8 mouse cellular contexts compared by ENCODE assay signal in the genomic region with DNA sequence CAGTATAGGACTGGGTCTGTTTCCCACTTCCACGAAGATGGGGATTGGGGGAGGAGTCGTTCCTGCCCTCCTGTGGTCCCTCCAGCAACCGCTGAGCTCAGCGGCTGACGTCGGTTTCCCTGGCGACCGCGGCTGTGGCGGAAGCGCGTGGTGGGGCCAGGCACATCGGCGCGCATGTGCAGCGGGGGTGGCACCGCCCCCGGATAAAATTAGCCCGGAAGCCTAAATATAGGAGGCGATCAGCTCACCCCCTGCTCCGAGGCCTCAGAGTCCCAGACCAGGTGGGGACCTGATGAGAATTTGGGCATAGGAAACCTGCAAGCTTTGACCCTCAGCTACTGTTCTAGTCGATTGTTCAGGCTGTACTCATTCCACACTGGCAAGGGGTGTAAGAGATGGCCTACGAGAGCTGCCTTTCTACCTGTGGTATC. TPM values are rescaled to one million over a fixed set of nuclear protein-coding genes. Genes with fewer than 3 reads are reported as not detected.
DNase-seq lines count a peak whose midpoint lies in the region; ATAC-seq lines count a peak whose summit lies in the region.

No protein-coding gene starts in this region.

- H3K4me2 ChIP-seq in hindbrain, embryonic 11.5 days (replicated peaks; ENCODE audit: low read depth, low read length) = peak overlapping the region; percentile 90

- H3K36me3 ChIP-seq in hindbrain, embryonic 11.5 days (ENCODE audit: control insufficient read depth, insufficient read depth, low read length) = no peaks in the 10 kb centered on the region

- H3K27me3 ChIP-seq in hindbrain, embryonic 11.5 days (ENCODE audit: control insufficient read depth, insufficient read depth, low read length) = no peaks in the 10 kb centered on the region

- WGBS in hindbrain, embryonic 11.5 days = 2% methylated on average over 23 of the region's 23 CpGs

- ATAC-seq in hindbrain, embryonic 11.5 days (ENCODE audit: low FRiP score) = peak; percentile 18

- peak; percentile 95 for DNase-seq in Muller cell, postnatal 12 days (ENCODE audit: inconsistent ontology term)
- DNase-seq in cerebellum, adult 9-11 months = peak; percentile 93
- DNase-seq in frontal cortex, postnatal 10 days (ENCODE audit: low spot score in 2 of 2) = peak; percentile 88 to 92
- peak; percentile 85 for DNase-seq in hindbrain, embryonic 11.5 days (ENCODE audit: low spot score)
- DNase-seq in layer of hippocampus, postnatal 25 days (ENCODE audit: extremely low spot score in 1 of 2, low spot score in 1 of 2) = peak; percentile 84 to 87
- DNase-seq in lung, postnatal 36 days = peak; percentile 96
- peak; percentile 84 for DNase-seq in retina, embryonic 14.5 days (ENCODE audit: low spot score)
- DNase-seq in thymus, postnatal 36 days = peak; percentile 88 to 92

- peak overlapping the region; percentile 50 for H3K4me3 ChIP-seq in hindbrain, embryonic 11.5 days (ENCODE audit: low read depth, low read length)

- H3K9me3 ChIP-seq in hindbrain, embryonic 11.5 days (ENCODE audit: control insufficient read depth, low read length) = no peaks in the 10 kb centered on the region

- H3K4me1 ChIP-seq in hindbrain, embryonic 11.5 days (replicated peaks; ENCODE audit: control insufficient read depth, insufficient read depth, low read length) = peaks cover 32% of the 10 kb centered on the region

- peak overlapping the region; percentile 35; the same call in 1 of the 2 replicates for H3K9ac ChIP-seq in hindbrain, embryonic 11.5 days (ENCODE audit: low read depth, low read length)

- peak overlapping the region; percentile 61; the same call in 1 of the 2 replicates for H3K27ac ChIP-seq in hindbrain, embryonic 11.5 days (ENCODE audit: low read depth, low read length)

RNA-seq across cellular contexts. Expression of a gene that starts 4.9 kb away (rescaled TPM):
- 5.6 and 7.4 TPM in 2 replicates for polyA plus RNA-seq in hindbrain, embryonic 11.5 days (2014; fragmentation: Nextera tagmentation; extraction: Ambion mirVana)
- 10 to 100 TPM; 70.1 to 89.0 TPM for total RNA-seq in layer of hippocampus, postnatal 25 days (2021)

RNA-seq across cellular contexts. Expression of a gene that starts 11.6 kb away (rescaled TPM):
- 85.1 and 98.1 TPM in 2 replicates for polyA plus RNA-seq in hindbrain, embryonic 11.5 days (2014; fragmentation: Nextera tagmentation; extraction: Ambion mirVana)
- total RNA-seq in layer of hippocampus, postnatal 25 days (2021) = 1,000 to 10,000 TPM in 1 of 2 experiments, 100 to 1,000 TPM in 1; 978 to 1,010 TPM

RNA-seq across cellular contexts. Expression of a gene that starts 20.3 kb away (rescaled TPM):
- 0.19 and 0.29 TPM in 2 replicates for polyA plus RNA-seq in hindbrain, embryonic 11.5 days (2014; fragmentation: Nextera tagmentation; extraction: Ambion mirVana)
- total RNA-seq in layer of hippocampus, postnatal 25 days (2021) = under 1 TPM; 0.80 to 0.96 TPM

RNA-seq across cellular contexts. Expression of a gene that starts 22.5 kb away (rescaled TPM):
- polyA plus RNA-seq in hindbrain, embryonic 11.5 days (2014; fragmentation: Nextera tagmentation; extraction: Ambion mirVana) = 0.21 TPM in 1 of 2 replicates, not detected in the other
- under 1 TPM; 0.68 to 0.89 TPM for total RNA-seq in layer of hippocampus, postnatal 25 days (2021)

RNA-seq across cellular contexts. Expression of a gene that starts 25.8 kb away (rescaled TPM):
- 0.06 and 0.40 TPM in 2 replicates for polyA plus RNA-seq in hindbrain, embryonic 11.5 days (2014; fragmentation: Nextera tagmentation; extraction: Ambion mirVana)
- total RNA-seq in layer of hippocampus, postnatal 25 days (2021) = 1 to 10 TPM; 5.2 to 6.8 TPM

Comparison
In these comparisons a context has a peak if more than half of its experiments do, and no peak if none do; other contexts are left out.
1. Peak in every context shown above with its lines: DNase-seq, ATAC-seq, H3K4me3 ChIP-seq and H3K27ac ChIP-seq.